Mouse (Mus musculus): ENCODE measurements around the gene Gm45902.

GRCm38 (mm10) chr2:3522558-3522957, 10.0 kb upstream of the Gm45902 start:
- TF ChIP-seq CTCF (conservative IDR thresholded peaks at IDR 0.05; ENCODE audit: low read length): no peak
- TF ChIP-seq NANOG (IDR thresholded peaks at IDR 0.05; ENCODE audit: borderline replicate concordance, low read length): no peak
- no peak for TF ChIP-seq POU5F1 (IDR thresholded peaks at IDR 0.05; ENCODE audit: borderline replicate concordance, low read length)
